Mouse (Mus musculus): Measurements from ENCODE around the gene Atcay. TPM values are rescaled to one million over a fixed set of nuclear protein-coding genes. Genes with fewer than 3 reads are reported as not detected.
A peak's percentile ranks its signal among the peaks of the same experiment; 100 is the strongest.

The Atcay gene
- 7.6 and 25.9 TPM in 2 replicates for polyA plus RNA-seq (2016; fragmentation: Nextera tagmentation; extraction: Ambion mirVana)

DNA sequence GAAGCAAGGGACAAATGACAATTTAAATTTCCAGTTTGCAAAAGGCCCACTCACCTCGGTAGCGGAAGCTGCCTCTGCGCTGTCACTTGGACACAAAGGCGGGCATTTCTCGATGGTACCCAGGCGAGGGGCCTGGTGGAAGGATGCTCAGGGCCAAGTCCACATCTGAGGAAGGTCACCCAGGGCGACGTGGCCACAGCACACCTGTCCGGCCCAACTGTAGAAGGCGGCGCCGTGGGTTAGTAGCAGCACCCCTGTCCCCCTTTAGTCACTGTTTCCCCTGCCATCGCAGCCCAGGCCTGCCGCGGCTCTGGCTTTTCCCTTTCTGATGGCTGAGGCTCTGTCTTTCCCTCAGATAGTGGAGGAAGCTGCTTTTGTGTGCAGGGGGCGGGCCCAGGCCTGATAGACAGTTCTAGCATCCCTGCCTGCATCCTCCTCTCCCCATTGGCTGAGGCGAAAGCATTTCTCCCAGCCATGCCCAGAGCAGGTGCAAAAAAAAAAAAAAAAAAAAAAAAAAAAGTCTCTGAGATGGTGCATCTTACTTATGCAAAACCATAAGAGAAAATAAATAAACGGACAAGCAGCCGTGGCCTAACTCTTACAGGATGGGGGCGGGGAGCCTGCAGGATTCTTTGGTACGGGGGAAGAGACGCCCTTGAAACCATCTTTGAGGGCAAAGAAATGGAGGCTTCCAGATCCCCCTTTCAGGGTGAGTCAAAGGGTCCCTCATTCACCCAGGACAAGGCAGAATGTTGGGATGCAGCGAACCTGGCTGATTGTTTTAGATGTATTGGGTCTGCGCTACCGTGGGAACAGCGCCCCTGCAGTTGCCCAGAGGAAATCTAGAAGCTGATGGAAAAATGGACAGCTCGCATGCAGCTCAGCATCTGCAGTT is at the start of gene Atcay:
TSS of gene Atcay (minus strand) at position 396 of the 895 bp plus-strand sequence.
- 7% methylated on average over 27 of the region's 27 CpGs for WGBS
- H3K27ac ChIP-seq = peak within 1 kb of the TSS; percentile 85
- H3K4me1 ChIP-seq (replicated peaks) = peaks cover 44% of the 10 kb centered on the region
- 0 out of 2 replicates have a peak, but pooled peaks cover 5% of the 10 kb centered on the region for H3K36me3 ChIP-seq
- H3K27me3 ChIP-seq (ENCODE audit: insufficient read depth, poor library complexity, severe bottlenecking) = peaks cover 49% of the 10 kb centered on the region
- peak within 1 kb of the TSS; percentile 61 for H3K4me3 ChIP-seq
- no peaks in the 10 kb centered on the region for H3K9me3 ChIP-seq
- DNase-seq (ENCODE audit: low spot score) = peak; percentile 65

GRCm38 (mm10) chr10:81279496-81279895 is 48.9 kb upstream of the Atcay start:
- H3K4me3 ChIP-seq = 0 out of 2 replicates have a peak overlapping the region, but pooled peaks have one; percentile 5
- H3K4me1 ChIP-seq (replicated peaks) = peaks cover 23% of the 10 kb centered on the region
- 47% methylated on average over 10 of the region's 10 CpGs for WGBS
- H3K36me3 ChIP-seq = peaks cover 12% of the 10 kb centered on the region; the same call in 1 of the 2 replicates
- no peak for DNase-seq (ENCODE audit: low spot score)
- H3K9me3 ChIP-seq = no peaks in the 10 kb centered on the region
- peaks cover 57% of the 10 kb centered on the region for H3K27me3 ChIP-seq (ENCODE audit: insufficient read depth, poor library complexity, severe bottlenecking)
- H3K27ac ChIP-seq = no peak overlapping the region

- 78% methylated on average over 22 of the region's 22 CpGs for WGBS
- no peak for DNase-seq (ENCODE audit: low spot score)
- Histone ChIP-seq H3K27ac (no peak overlapping the region; the same call in 1 of the 2 replicates), H3K4me3 (no peak overlapping the region), H3K9me3 (no peaks in the 10 kb centered on the region), H3K4me1 (replicated peaks) (peaks cover 19% of the 10 kb centered on the region), H3K36me3 (peaks cover 30% of the 10 kb centered on the region), H3K27me3 (ENCODE audit: insufficient read depth, poor library complexity, severe bottlenecking) (peaks cover 39% of the 10 kb centered on the region)
Observed at GRCm38 (mm10) chr10:81277676-81278075, 47.0 kb upstream of the Atcay start.

GRCm38 (mm10) chr10:81273842-81274241 is 43.2 kb upstream of the Atcay start:
- H3K9me3 ChIP-seq = no peaks in the 10 kb centered on the region
- WGBS = 94% methylated on average over 19 of the region's 19 CpGs
- H3K27me3 ChIP-seq (ENCODE audit: insufficient read depth, poor library complexity, severe bottlenecking) = peaks cover 6% of the 10 kb centered on the region; the same call in 1 of the 2 replicates
- peaks cover 6% of the 10 kb centered on the region for H3K4me1 ChIP-seq (replicated peaks)
- H3K4me3 ChIP-seq = 0 out of 2 replicates have a peak overlapping the region, but pooled peaks have one; percentile 2
- no peak overlapping the region for H3K27ac ChIP-seq
- DNase-seq (ENCODE audit: low spot score) = no peak
- peaks cover 60% of the 10 kb centered on the region for H3K36me3 ChIP-seq

DNA sequence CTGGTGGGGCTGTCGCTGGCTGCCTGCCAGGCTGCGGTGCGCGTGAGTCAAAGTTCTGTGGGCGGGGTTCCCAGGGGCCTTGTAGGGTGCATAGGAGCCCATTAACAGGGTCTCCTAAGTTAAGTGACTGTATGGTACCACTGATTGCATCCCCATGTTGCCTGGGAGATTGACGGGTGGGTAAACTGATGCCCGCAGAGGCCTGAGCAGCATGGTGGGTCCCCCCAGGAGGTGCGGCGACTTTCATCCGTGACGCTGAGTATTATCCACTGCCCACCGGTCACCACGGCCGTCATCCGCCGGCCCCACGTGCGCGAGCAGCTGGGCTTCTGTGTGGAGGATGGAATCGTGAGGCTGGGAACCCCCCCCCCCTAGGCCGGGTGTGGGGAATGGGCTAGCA is 41.7 kb upstream of the Atcay start:
- Histone ChIP-seq H3K4me1 (replicated peaks) (peaks cover 14% of the 10 kb centered on the region), H3K27ac (no peak overlapping the region), H3K4me3 (no peak overlapping the region), H3K36me3 (peaks cover 59% of the 10 kb centered on the region), H3K27me3 (ENCODE audit: insufficient read depth, poor library complexity, severe bottlenecking) (no peaks in the 10 kb centered on the region), H3K9me3 (no peaks in the 10 kb centered on the region)
- 95% methylated on average over 21 of the region's 21 CpGs for WGBS
- no peak for DNase-seq (ENCODE audit: low spot score)

DNA sequence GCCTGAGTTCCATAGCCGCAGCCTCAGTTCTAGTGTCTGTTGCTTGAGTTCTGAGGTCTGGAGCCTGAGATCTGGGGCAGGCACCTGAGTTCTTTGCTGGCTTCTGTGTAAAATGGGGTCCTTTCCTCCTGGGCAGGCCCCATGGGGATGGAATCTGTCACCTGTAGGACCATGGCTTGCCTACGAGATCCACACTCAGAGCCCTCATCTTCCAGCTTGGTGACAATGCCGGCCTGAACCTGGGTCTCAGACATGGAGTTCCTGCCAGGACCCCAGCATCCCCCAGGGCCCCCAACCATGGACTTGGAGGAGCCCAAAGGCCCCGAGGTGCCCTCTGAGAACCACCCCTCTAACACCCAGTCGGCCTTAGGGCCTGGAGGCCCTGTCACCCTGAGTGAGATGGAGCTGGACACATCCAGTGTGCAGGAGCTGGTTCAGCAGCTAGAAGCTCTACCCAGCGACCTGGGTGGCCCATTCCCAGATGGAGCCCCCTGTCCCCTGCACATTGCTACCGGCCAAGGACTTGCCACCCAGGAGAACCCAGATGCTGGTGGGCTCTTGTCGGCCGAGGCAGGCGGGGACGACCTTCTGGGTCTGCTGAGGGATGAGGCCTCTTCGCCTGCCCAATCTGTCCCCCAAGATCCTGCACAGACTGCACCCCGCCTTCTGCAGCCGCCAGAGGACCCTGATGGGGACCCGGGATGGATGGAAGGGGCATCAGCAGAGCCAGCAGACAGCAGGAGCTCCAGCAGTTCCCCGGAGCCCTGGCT is 38.2 kb upstream of the Atcay start:
- peak overlapping the region; percentile 89 for H3K27ac ChIP-seq
- no peak for DNase-seq (ENCODE audit: low spot score)
- peaks cover 61% of the 10 kb centered on the region for H3K36me3 ChIP-seq
- no peaks in the 10 kb centered on the region for H3K9me3 ChIP-seq
- no peaks in the 10 kb centered on the region for H3K27me3 ChIP-seq (ENCODE audit: insufficient read depth, poor library complexity, severe bottlenecking)
- peaks cover 30% of the 10 kb centered on the region for H3K4me1 ChIP-seq (replicated peaks)
- H3K4me3 ChIP-seq = peak overlapping the region; percentile 80
- 86% methylated on average over 16 of the region's 16 CpGs for whole genome bisulfite sequencing

DNA sequence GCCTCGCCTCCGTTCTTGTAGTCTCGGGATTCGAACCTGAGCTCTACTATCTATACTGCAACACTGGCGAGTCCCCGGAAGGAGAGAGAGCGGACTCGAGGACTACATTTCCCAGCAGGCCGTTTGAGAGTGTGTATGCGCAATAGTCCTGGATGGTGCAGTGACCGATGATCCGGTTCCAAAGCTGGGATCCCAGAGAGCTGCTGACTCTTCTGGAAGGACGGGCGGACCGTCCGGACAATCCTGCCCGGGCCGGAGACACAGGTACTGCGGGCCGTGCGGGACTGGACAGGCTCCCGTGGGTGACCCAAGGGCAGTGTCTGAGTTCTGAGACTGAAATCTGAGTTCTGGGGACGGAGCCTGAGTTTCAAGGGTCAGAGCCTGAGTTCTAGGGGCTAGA is 37.4 kb upstream of the Atcay start:
- no peaks in the 10 kb centered on the region for H3K9me3 ChIP-seq
- DNase-seq (ENCODE audit: low spot score) = peak; percentile 79
- no peaks in the 10 kb centered on the region for H3K27me3 ChIP-seq (ENCODE audit: insufficient read depth, poor library complexity, severe bottlenecking)
- H3K4me3 ChIP-seq = peak overlapping the region; percentile 80
- peak overlapping the region; percentile 89 for H3K27ac ChIP-seq
- WGBS = 5% methylated on average over 23 of the region's 23 CpGs
- peaks cover 61% of the 10 kb centered on the region for H3K36me3 ChIP-seq
- peaks cover 30% of the 10 kb centered on the region for H3K4me1 ChIP-seq (replicated peaks)

DNA sequence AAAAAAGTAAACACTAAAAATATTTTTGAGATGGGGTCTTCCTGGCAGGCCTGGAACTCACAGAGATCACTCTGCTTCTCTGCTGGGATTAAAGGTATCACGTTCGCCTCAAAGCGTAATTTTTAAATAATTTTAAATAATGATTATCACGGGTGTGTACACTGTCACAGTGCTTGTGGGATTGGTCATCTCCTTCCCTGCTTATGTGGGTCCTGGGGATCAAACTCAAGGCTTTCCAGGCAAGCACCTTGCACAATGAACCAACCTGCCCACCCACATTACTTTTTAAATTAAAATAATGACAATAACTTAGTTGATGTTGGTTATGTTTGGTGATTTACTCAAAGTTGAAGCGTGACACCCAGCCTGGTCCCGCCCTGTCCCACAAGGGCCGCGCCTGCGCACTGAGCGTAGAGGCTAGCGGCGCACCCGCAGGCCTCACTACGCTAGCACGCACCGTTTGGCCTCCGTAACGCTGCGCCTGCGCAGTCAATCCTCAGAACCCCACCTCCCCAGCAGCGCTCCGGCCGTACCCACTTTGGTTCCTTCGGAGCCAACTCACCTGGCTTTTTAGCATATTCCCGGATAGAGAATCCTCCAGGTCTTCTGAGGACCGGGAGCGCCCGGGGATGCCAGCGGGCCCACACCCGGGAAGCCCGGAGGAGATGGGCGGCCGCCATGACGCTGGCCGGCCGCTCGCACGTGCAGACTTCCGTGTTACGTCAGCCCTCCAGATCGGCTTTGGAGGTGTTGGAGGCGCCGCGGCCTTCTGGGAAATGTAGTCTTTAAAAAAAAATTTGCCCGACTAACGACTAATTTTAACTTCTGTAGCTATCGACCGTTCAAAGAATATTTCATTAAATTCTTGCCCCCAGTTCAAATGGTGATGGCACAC is 35.8 kb upstream of the Atcay start, which contains the start of the genes Mrpl54 and Apba3:
TSS of gene Mrpl54 (minus strand) at position 724 of the 895 bp plus-strand sequence.
TSS of gene Apba3 (plus strand) at position 750 of the 895 bp plus-strand sequence.
- H3K4me3 ChIP-seq = peak within 1 kb of the TSS; percentile 80
- DNase-seq (ENCODE audit: low spot score) = peak; percentile 96
- H3K9me3 ChIP-seq = no peaks in the 10 kb centered on the region
- H3K27me3 ChIP-seq (ENCODE audit: insufficient read depth, poor library complexity, severe bottlenecking) = no peaks in the 10 kb centered on the region
- H3K27ac ChIP-seq = peak within 1 kb of the TSS; percentile 99
- under 1% methylated on average over 48 of the region's 48 CpGs for WGBS
- peaks cover 61% of the 10 kb centered on the region for H3K36me3 ChIP-seq
- peaks cover 33% of the 10 kb centered on the region for H3K4me1 ChIP-seq (replicated peaks)

DNA sequence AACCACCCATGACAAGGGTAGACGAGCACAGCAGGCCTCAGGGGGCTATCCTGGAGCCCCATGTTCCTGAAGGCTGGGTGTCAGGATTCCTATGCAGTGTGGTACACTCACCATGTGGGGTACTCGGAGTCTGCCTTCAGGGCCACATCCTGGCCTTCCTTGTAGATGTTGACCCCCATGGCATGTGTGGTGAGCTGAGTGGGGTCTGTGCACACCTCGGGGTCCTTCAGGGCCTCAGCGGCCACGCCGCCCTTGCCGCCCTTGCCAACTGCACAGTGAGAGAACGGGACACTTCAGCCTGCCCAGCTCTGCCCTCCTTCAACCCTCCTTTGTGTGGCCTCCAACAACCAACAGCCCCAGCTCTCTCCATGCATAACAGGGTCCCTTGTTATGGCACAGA is 34.9 kb upstream of the Atcay start:
- peaks cover 37% of the 10 kb centered on the region for H3K4me1 ChIP-seq (replicated peaks)
- peak overlapping the region; percentile 99; the same call in 1 of the 2 replicates for H3K27ac ChIP-seq
- H3K36me3 ChIP-seq = peaks cover 61% of the 10 kb centered on the region
- peak overlapping the region; percentile 80 for H3K4me3 ChIP-seq
- peaks cover 8% of the 10 kb centered on the region for H3K27me3 ChIP-seq (ENCODE audit: insufficient read depth, poor library complexity, severe bottlenecking)
- 96% methylated on average over 8 of the region's 8 CpGs for WGBS
- H3K9me3 ChIP-seq = peaks cover 3% of the 10 kb centered on the region; the same call in 1 of the 2 replicates
- no peak for DNase-seq (ENCODE audit: low spot score)

DNA sequence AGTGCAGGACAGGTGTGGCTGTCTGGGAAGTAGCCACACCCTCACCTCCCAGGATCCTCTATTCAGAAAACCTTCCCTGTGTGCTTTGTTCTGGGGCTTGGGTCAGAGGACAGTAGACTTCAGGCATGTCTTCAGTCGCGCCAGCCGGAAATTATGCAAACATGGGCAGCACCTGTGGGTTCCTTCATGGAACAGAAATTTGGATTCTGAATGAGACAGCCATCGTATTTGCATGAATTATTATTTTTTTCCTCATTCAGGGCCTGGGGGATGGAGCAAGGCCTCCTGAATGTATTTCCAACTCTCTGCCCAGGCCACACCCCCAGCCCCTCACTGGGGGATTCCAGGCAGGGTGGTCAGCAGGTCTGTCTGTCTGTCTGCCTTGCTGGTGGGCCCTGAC is 30.4 kb upstream of the Atcay start:
- Histone ChIP-seq H3K9me3 (peaks cover 6% of the 10 kb centered on the region; the same call in 1 of the 2 replicates), H3K36me3 (peaks cover 54% of the 10 kb centered on the region), H3K27ac (no peak overlapping the region), H3K4me3 (no peak overlapping the region), H3K4me1 (replicated peaks) (peaks cover 46% of the 10 kb centered on the region), H3K27me3 (ENCODE audit: insufficient read depth, poor library complexity, severe bottlenecking) (peaks cover 53% of the 10 kb centered on the region)
- DNase-seq (ENCODE audit: low spot score) = no peak
- 90% methylated on average over 4 of the region's 4 CpGs for WGBS

GRCm38 (mm10) chr10:81259225-81259884 is 28.7 kb upstream of the Atcay start:
- Histone ChIP-seq H3K4me3 (no peak overlapping the region), H3K27me3 (ENCODE audit: insufficient read depth, poor library complexity, severe bottlenecking) (peaks cover 70% of the 10 kb centered on the region), H3K4me1 (replicated peaks) (peaks cover 36% of the 10 kb centered on the region), H3K36me3 (peaks cover 40% of the 10 kb centered on the region), H3K27ac (0 out of 2 replicates have a peak overlapping the region, but pooled peaks have one; percentile 14), H3K9me3 (peaks cover 6% of the 10 kb centered on the region; the same call in 1 of the 2 replicates)
- DNase-seq (ENCODE audit: low spot score) = no peak
- WGBS = 50% methylated on average over 21 of the region's 21 CpGs

Measured in hindbrain, embryonic 10.5 days (tissue).